Mouse (Mus musculus) kidney, postnatal 25 days (tissue): ENCODE measurements around the gene Aspscr1.

Source experiments
- DNase-seq, 2 experiments: peaks; one replicate each; pipeline ENCODE4 v3.0.0; 2021; ENCODE audit warnings: mixed read lengths in 2 of 2

Aspscr1 gene

DNA sequence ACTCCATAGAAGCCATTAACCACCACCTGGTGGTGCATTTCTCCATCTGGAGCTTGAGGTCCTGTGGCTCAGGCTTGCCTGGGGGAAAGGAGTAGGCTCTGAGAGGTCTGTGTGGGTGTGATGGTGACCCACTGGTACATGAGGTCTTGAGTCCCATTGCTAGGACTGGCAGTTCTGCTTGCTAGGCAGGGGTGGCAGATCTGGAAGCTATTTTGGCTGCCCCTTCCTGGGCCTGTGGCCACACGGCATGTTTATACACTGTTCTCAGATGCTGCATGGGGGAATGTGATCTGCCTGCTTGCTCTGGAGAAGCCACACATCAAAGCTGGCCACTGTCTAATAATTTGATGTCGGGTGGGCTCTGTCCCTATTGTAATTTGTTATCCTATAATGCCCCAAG lies 11.3 kb downstream of the Aspscr1 start:
- DNase-seq = no peak

DNA sequence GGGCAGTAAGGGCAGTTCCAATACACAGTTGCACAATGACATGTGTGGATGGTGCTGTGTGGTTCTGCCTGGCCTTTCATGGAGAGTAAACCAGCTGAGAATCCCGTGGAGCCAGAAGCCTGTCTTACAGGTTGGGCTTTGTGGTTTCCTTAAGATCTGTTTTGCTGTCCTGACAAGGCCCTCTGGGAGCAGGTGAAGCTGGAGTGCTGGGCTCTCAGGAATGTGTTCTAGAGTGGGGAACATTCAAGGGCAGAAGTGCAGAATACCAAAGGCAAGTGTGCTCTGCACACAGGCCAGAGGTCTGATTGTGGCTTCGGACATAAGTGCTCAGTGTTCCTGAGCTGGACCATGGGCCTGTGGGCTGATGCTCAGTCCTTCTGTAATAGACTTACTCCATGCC lies 11.9 kb downstream of the Aspscr1 start:
- DNase-seq = no peak

DNA sequence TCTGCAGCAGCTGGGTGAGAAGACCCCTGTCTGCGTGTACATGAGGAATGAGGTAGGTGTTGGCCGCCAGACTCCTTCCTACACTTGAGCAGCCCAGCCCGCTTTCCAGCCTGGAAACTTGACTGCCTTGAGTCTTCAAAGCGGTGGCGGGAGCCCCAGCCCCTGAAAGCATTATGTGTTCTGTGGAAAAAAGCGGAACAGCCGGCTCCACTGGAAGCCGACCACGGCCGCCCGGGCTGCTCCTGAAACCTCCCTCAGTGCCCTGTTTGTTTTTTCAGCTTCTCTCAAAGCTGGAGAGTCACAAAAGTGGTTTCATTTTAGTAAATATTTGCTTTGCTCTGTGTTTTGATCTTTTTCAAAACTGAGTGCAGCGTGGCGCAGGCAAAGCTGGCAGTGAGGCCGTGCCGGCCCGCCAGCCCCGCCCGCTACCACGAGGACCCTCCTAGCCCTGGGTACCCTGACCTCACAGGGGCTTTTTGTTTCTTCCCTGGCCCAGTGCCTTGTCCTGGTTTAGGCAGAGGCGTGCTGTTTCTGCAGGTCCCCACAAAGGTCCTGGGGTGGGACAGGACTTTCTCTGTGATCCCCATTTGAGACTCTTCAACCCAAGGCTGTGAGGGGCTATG lies 14.0 kb downstream of the Aspscr1 start:
- DNase-seq = no peak

DNA sequence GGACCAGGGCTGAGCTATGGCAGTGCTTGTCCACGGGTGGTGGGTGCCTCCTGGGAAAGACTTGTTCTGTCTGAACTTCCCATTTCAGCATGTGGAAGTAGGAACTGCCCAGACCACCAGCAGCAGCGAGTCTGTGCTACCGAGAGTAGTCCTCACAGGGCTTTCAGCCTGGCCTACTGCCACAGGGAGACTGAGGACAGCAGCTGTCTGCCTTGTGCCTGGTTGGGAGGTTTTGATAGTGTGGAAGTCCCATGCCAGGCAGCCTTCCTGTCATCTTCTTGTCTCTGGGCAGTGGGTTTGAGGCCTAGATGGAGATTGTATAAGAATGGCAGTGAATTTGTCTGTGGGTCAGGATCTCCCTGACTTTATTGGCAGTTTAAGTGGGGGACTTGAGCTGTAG lies 16.6 kb downstream of the Aspscr1 start:
- DNase-seq = no peak

DNA sequence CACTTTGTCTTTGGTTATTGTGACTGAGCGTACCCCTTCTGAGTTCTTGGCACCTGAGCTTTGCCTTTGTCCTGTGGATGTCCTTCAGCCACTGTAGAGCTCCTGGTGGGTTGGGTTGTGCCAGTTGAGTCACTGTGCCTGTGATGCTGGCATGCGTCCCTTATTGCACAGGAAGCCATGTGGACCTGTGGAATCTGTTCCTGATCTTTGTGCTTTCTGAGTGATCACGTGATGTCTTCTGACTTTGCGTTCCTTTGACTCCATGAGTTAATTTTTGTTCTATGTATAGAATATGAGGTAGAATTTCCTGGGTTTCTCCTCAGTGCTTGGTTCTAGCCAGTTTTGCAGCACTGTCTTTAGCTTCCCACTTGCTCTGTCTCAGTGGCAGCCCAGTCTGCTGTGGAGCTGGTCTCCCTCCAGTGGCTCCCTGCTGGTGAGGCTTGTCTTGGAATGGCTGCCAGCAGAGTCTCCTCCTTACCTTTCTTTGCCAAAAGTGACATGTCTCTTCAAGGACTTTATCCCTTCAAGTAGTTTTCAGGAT lies 19.8 kb downstream of the Aspscr1 start:
- peak; percentile 72 to 85 for DNase-seq

DNA sequence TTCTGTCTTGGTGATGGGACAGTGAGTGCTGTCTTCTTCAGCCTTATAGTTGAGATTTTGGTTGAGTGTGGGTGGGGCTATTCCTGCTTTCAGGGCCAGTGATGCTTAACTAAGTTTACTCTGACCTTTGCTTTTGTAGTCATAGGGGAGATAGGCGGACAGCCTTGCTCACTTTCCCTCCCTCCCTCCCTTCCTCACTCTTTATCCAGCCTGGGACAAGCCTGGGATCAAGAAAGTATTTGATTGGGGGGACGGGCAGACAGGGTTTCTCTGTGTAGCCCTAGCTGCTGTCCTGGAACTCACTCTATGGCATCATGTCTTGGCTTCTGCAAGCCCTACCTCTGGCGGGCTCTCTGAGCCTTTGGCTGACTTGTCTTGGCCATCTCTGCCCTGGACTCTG lies 20.7 kb downstream of the Aspscr1 start:
- peak; percentile 45 to 64 for DNase-seq

DNA sequence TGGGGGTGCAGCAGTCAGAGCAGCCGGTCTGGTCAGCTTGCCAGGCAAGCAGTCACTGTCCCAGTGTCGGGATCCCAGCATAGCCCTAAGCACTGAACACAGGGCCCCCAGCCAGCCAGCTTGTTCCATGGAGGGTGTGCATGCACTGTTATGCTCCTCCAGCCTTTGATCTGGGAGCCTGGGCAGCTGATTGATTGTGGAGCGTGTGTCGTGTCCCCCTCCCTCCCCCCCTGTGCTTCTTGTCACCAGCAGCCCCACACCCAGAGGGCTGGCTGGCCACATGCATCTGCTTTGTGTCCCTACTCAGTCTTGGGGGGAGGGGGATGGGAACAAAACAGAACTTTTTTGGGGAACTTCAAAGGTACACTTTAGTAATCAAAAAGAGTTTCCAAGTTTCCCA lies 22.4 kb downstream of the Aspscr1 start:
- DNase-seq = no peak

DNA sequence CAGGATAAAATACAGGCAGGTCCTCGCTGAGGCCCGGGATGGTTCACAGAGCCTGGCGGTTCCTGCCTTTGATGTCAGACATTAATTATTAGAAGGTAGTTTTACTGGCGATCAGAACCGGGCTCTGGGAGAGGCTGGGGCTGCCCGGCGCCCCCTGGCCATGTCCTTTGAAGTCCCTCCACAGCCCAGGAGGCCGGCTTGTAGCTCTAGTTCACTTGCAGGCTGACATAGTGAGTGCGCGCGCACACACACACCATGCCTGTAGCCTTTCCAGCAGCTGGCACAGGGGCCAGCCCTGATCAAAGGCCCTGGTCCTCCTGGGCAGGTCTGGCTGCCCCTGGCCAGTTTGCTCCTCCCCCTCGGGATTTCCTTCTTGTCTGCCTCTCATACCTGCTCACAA lies 22.9 kb downstream of the Aspscr1 start:
- DNase-seq = peak; percentile 70 to 91

DNA sequence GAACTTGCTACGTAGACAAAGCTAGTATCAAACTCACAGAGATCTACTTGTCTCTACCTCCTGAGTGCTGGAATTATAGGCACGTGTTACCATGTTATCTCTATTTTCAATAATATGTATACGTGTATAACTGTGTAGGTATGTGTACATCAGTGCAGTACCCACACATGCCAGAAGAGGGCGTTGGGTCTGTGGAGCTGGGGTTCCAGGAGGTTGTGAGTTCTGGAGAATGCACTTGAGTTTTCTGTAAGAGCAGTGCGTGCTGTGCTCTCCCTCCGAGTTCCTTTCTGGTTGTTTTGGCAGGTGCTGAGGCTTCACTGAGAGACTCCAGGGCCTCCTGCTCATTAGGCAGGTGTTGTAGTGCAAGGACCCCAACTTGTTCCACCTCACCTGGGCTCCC lies 23.8 kb downstream of the Aspscr1 start:
- DNase-seq = no peak

DNA sequence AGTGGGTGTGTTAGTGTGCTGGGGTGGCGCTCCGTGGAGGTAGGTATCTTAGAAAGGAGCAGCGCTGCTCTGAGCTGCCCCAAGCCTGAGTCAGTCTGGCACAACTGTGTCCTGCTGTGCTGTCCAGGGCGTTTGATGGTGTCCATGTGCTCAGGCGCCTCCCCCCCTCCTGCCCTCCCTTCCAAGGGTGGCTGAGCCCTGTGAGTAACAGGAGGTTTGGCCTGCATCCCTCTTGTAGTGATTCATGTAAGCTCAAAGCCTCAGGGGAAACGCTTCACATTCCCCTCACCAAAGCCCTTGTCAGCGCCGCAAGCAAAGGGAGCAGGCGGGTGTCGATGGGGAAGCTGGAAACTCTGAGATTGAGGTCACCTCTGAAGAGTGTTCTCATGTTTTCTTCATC lies 25.0 kb downstream of the Aspscr1 start:
- no peak for DNase-seq

DNA sequence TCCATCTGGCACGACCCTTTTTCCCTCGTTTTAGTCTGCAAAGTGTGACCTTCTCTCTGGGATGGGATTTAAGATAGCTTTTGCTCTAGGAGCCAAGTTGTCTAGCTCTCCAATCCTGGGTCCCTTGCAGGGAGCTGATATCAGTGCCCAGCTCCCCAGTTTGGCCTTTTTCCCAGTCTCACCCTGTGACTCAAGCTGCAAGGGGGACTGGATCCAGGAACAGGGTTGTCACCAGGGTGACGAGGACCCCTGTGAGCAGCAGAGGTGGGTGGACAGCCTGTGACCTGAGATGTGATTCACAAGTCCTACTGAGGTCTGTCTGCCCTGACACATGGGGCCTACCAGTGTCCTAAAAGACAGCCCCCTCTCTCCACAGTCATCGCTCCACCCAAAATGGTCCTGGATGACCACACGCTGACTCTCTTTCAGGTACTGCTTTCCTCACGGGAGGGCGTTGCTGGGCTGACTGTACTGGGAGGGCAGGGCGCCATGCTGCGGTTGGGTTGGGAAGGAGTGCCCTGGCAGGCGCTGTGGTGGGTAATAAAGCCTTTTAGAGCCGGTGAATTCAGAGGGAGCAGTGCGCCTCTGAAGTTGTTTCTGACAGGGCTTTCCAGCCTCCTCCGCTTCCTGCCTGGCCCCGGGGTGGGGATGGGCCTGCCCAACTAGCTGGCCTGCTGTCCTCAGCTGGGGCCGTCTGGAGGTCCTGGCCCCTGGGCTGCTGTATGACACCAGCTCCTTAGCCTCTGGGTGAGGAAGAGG lies 31.1 kb downstream of the Aspscr1 start:
- DNase-seq = no peak

DNA sequence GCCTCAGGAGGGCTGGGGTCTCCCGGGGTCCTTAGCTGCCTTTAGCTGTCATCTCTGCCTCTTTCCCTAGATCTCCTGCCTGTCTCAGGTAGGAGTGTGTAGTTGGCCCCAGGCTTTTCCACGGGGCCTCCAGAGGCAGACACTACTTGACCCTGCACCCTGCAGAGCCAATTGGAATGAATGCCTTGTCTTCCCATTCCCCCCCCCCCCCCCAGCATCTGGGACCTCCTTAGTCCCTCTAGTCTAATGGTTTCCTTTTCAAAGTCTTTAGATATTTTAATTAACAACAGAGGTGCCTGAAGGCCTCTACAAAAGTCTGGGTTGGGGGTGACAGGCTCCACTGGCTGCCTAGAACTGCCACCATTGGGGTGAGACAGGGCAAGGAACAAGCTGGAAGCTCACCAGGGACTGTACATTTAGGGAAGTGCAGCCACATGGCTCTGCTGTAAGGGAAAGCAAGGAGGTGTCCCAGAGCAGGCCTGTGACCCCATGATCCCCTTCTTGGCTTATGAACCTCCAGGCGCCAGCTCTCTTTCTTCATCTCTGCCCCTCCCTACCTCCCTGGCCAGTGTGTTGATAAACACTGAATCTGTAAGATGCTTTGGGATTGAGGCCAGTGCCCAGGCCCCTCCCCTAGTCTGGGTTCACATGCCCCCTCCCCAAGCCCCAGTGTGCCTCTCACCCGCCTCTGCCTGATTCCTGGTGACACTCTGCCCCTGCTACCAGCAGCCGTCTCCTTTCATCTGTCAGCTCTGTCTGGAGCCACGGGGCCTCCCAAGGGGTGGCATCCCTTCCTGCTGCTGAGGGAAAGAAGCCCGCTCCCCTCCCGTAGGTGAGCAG lies 31.9 kb downstream of the Aspscr1 start:
- no peak for DNase-seq

DNA sequence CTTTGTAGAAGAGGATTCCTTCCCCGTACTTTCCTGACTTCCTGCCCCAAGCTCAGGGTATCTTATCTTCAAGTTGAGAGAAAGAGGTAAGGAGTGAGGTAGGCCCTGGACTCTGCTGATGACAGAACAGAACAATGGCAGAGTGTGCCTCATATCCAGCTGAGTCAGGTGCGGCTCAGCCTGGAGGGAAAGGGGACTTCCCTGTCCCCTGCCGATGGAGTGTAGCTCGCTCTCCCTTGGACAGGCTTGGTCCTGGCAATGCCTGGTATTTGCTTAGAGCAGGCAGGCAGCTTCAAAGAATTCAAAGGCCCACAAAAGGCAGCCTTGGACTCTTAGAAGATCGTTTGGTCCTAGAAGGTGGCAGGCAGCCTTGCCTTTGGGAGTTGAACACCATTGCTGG lies 33.3 kb downstream of the Aspscr1 start:
- no peak for DNase-seq

DNA sequence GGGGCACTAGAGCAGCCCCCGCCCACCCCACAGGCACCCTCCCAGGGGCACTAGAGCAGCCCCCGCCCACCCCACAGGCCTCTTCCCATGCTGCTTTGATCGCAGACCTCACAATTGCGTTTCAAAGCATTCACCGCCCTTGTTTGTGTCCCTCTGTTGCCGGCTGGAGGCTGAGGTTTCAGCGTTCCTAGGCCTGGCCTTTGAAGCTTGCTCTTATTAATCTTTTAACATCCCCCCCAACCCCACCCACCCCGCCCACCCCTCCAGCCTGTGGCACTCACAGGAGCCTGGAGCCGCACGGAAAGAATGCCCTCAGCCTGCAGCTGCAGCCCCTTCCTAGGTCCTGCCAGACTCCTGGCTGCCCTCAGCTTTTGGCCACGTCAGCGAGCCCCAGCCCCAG lies 34.5 kb downstream of the Aspscr1 start:
- DNase-seq = no peak

DNA sequence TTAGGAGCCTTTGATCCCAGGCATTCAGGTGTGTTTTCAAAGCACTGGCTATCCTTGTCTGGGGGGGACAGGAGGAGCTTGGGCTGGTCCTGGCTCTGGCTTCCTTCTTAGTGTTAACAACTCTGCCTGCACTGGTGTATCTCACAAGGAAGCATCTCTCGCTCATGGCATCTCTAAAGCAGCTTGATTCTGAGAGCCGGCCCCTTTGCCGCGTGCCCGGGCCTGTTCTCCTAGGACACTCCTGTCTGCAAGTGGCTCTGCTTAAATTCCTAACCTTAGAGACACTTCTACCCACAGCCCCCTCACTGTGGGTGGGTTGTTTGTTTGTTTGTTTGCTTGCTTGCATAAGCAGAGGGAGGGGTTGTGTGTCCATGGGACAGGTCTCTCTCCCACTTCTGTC lies 35.2 kb downstream of the Aspscr1 start:
- DNase-seq = no peak

DNA sequence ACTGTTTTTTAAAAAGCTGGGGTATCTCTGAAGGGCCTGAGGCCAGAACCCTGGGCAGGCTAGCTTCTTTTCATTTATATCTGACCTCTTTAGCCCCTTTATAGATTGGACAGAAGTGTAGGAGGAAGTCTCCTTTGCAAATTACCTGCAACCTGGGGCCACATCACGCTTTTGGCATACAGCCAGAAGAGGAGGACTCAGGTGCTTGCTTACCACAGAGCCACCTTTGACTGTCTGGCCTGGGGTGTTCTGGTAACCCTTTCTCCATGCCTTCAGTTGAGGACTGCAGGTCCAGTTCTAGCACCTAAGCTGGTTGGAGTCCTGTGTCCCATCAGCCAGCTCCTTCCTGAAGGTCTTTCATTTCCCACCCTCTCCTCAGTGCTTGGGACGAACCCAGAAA lies 36.8 kb downstream of the Aspscr1 start:
- no peak for DNase-seq

DNA sequence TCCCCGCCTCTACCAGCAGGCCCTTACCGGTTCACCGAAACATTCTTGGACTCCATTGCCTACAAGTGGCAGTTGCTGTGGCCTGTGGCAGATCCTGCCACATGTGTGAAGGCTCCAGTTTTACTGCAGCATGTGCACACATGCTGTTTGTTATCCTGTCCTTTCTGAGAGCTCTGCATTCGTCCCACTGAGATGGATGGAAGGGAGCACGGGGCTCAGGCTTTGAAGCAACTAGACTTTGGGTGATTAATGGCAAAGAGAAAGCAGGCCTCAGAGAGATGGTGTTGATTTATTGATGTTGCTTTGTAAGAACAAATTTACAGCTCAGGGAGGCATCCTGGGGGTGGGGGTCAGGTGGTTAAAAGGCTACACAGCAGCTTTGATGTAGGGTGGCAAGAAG lies 37.9 kb downstream of the Aspscr1 start:
- DNase-seq = no peak

DNA sequence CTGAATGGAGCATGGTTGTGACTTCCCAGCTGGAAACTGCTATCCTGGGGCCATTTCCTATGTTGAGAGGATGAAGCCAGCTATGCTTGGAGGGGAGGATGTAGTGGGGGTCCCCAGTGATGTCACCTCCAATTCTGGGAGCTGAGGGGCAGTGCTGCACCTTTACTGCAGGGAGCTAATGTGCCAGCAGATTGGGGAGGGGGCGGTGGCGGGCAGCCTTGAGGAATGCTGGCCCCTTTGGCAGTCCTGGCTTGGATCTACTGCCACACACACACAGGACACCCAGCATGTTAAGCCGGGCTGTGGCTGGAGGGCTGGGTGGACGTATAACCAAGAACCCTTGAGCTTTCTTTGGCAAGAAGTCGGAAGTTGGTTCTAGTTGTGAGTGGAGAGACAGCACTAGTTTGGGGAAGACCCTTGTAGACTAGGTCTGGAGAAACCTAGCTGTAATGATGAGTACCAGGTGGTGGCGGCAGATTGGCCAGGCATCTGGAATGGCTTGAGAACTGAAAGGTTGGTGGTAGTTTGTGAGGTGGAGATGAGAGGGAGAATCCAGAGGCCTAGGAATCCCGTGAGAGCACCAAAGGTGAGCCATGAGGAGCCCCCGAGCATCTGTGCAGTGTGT lies 39.3 kb downstream of the Aspscr1 start:
- DNase-seq = no peak

DNA sequence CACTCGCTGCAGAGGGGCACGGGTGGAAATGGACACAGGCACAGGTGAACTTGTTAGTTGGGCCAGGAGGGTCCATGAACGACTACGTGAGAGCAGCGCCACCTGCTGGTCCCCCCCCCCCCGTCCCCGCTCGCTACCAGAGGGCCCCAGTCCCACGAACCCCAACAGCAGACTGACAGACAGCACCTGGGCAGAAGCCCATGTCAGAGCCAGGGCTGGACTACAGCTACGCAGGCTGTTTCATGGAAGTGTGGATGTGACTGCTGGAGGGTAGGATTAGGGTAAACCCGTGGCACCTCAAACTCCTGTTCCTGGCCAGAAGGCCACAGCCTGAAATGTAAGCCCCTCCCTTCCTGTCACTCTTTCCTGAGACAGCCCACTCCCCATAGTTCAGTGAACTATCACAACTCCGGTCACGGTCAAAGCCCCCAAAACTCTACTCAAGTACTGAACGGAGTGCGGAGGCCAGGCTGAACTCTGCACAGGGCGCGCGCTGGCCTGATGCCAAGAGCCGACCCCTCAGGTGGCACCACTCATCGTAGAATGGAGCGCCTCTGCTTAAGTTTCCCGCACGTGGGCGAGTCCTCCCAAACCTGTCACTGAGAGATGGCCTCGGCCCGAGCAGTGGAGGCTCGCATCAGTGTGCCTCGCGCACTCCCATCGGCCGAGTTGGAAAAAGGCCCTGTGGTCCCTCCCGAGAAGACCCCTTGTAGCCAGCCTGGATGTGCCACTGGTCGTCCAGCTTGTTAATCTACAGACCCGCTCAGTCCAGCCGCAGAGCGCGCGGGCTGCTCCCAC lies 40.2 kb downstream of the Aspscr1 start:
- DNase-seq = peak; percentile 66 to 79

DNA sequence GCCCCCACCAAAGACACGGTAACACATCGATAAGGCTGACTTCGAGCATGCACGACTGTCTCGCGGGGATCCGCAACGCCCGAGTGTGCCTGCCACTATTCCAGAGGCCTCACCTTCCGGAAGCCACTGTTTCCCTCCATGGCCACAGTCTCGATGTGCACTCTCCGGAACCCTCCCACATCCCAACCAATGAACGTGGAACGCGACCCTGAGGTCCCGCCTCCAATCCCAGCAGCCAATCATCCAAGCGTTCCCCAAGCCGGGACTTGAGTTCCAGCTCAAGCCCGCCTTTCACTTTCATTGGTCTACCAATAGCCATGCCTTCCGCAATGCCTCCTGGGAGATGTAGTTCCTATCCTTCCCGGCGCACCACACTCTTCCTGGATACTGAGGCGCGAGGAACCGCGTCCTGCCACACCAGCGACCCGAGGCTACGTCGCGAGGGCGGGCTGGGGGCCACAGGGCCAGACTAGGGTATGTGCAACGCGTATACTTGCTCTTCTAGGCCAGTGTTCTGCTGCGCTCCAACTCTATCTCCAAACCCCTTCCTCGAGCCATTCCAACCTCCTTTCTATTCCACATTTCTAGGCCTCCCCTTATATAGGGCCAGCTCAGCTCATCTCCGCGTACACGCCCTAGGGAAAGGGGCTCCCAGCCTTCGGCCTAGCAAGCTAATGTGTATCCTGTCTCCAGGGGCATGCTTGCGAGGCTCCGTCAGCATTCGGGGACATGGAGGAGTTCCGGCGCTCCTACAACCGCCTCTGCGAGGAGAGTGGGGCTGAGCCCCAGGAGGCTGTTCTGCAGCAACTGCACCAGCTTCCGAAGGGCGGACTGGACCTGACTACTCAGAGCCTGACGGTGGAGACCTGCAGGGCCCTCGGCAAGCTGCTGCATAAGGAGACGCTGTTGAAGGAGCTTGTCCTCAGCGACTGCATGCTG lies 41.1 kb downstream of the Aspscr1 start, which contains the start of the genes Cenpx and Lrrc45:
TSS of gene Cenpx (minus strand) at position 159 of the 939 bp plus-strand sequence.
TSS of gene Lrrc45 (plus strand) at position 346 of the 939 bp plus-strand sequence.
- DNase-seq = peak; percentile 98 to 99

DNA sequence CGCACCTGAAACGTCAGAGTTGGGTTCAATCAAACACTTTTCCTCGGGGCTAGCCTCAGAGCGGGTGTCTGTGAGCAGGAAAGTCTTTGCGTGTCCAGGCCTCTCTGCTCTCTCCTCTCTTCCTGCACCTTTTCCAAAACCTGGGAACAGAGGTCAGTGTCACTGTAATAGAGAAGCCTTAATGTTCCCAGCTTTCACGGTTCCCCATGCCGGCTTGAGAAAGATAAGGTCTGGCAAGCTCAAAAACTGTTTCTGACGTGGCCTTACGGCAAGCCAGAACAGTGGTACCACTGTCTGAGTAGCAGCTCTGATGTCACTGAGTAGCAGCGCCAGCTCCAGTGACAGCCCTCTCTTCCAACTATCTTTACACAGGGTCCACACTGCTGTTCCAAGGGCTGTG lies 41.8 kb downstream of the Aspscr1 start:
- DNase-seq = no peak
